Mouse (Mus musculus) lung, postnatal 0 days (tissue): ENCODE data around the gene Mgarp.

ENCODE experiments used
- CTCF ChIP-seq: IDR thresholded peaks from 2 replicates; pipeline ENCODE4 v1.5.1; 2016; ENCODE audit warnings: antibody characterized with exemption, mild to moderate bottlenecking
- EP300 ChIP-seq: IDR thresholded peaks from 2 replicates; pipeline ENCODE4 v1.6.1; 2016; ENCODE audit warnings: antibody characterized with exemption, mild to moderate bottlenecking, control low read depth

- TF ChIP-seq CTCF (no peak), EP300 (no peak)
These were observed 28.9 kb upstream of the Mgarp start for GRCm38 (mm10) chr3:51425394-51425793.
